Mouse (Mus musculus): Measurements from ENCODE around the gene Cmbl.

- TF ChIP-seq GATA1 (IDR thresholded peaks at IDR 0.05; ENCODE audit: borderline replicate concordance, low read length) (no peak), FLI1 (IDR thresholded peaks at IDR 0.05; ENCODE audit: low read length) (no peak)
Measured at GRCm38 (mm10) chr15:31586519-31586918, 21.3 kb downstream of the Cmbl start.
